Mouse (Mus musculus) cerebellum, postnatal 14 days (tissue): ENCODE data around the gene Hepacam.

Experiments
- DNase-seq, 2 experiments: peaks; one replicate each; pipeline ENCODE4 v3.0.0; 2021; ENCODE audit warnings: mixed read lengths in 2 of 2

Gene Hepacam

DNA sequence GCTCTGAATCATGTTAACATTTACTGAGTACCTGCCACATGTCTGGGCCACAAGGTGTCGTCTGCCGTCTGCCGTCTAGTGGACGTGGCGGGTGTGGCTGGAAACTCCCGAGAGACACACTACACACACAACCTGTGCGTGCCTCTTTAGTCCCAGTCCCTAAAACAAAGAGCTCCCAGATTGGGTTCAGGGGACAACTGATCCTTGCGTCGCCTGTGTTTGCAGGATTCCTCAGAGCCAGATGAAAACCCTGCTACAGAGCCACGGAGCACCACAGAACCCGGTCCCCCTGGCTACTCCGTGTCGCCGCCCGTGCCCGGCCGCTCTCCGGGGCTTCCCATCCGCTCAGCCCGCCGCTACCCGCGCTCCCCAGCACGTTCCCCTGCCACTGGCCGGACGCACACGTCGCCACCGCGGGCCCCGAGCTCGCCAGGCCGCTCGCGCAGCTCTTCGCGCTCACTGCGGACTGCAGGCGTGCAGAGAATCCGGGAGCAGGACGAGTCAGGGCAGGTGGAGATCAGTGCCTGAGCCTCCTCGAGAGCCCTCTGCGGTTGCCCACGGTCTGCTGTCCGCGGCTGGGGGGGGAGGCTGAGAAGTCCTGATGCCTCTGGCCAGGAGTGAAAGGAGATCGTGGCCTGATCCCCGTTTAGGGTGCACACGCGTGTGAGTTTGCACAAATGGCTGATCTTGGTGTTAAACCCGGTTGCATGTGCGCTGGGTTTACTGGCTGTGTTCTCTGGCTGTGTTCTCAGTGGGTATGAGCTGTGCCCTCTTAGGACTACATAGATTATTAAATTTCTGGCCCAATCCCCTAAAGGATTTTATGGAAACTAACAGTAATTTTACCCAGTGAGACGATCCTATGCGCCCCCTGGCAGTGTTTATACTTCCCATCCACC is 17.4 kb downstream of the Hepacam start:
- peak; percentile 17 to 24 for DNase-seq

DNA sequence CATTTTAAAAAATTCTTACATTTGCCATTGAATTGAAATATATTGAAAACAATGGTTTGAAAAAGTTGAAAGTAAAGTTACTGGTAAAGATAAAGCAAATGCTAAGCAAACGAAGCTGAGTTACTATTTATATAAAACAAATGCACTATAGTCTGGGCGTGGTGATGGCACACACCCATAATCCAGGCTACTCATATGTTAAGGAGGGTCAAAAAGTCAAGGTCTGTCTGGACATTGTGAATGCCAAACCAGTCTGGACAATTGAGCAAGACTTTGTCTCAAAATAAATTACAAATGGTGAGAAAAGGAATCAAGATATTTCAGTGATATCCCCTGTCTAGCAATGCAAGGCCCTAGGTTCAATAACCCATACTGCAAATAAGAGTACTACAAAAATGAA is 23.7 kb downstream of the Hepacam start:
- no peak for DNase-seq

DNA sequence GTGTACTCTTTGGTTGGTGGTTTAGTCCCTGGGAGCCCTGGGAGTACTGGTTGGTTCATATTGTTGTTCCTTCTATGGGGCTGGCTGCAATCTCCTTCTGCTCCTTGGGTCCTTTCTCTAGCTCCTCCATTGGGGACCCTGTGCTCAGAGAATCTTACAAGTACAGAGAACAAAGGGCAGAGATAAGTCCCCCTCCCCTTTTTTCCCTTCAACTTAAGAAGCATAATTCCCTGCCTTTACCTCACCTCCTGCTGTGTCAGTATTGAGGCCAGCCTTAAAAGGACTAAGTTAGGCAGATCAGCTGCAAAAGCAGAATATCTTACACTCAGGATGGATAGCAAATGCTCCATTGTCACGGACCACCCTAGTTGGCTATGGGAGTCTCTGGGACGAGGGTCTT is 24.9 kb downstream of the Hepacam start:
- DNase-seq, result no peak

- no peak for DNase-seq
Measured at GRCm38 (mm10) chr9:37393482-37394131, 26.5 kb downstream of the Hepacam start.

- DNase-seq, result no peak
Measured at GRCm38 (mm10) chr9:37400585-37400984, 33.4 kb downstream of the Hepacam start.

DNA sequence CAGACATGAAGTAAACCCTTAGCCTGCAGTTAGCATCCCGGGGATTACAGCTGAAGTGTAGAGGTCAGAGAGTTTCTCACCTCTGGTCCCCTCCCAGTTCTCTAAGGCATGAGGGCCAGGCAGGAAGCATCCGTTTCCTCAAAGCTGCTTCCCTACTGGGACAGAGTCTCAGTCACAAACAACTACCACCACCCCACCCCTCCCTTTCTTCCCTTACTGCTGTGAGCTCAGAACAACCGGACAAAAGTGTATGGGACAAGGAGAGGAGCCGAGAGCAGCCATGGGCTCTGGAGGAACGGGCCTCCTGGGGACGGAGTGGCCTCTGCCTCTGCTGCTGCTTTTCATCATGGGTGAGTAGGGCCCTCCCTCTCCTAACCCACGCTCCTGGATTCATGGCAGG is 34.7 kb downstream of the Hepacam start, which contains the start of gene Robo4:
TSS of gene Robo4 (plus strand) at position 96 of the 400 bp plus-strand sequence.
- no peak for DNase-seq

GRCm38 (mm10) chr9:37402501-37402900 is 35.4 kb downstream of the Hepacam start:
- no peak for DNase-seq

DNA sequence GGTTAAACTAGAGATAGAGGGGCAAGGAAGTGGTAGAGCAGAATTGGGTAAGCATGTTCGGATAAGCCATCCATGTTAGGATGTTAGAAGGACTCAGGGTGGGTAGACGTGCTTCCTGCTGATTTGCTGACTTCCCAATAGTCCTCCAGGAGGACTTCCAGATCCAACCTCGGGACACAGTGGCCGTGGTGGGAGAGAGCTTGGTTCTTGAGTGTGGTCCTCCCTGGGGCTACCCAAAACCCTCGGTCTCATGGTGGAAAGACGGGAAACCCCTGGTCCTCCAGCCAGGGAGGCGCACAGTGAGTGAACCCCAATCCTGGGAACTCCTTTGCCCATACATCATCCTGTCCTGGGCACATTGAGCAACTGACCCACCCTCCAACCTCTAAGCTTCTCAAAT is 35.9 kb downstream of the Hepacam start:
- DNase-seq, result no peak

- DNase-seq, result peak; percentile 54
Measured at GRCm38 (mm10) chr9:37406372-37406771, 39.2 kb downstream of the Hepacam start.

GRCm38 (mm10) chr9:37407850-37408502 is 40.8 kb downstream of the Hepacam start:
- peak in 1 of 2 experiments; percentile 28 for DNase-seq

- no peak for DNase-seq
Measured at GRCm38 (mm10) chr9:37409698-37410445, 42.7 kb downstream of the Hepacam start.

DNA sequence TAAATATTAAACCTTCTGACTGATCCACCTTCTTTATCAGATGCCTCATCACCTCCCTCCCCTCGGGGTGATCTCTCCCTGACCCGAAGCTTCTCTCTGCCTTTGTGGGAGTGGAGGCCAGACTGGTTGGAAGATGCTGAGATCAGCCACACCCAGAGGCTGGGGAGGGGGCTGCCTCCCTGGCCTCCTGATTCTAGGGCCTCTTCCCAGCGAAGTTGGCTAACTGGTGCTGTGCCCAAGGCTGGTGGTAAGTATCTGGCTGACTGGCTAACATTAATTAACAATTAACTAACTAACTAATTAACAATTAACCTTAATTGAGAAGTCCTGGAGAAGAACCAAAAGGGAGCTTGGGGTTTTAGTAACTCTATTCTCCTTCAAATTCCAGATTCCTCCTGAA is 45.8 kb downstream of the Hepacam start:
- no peak for DNase-seq

DNA sequence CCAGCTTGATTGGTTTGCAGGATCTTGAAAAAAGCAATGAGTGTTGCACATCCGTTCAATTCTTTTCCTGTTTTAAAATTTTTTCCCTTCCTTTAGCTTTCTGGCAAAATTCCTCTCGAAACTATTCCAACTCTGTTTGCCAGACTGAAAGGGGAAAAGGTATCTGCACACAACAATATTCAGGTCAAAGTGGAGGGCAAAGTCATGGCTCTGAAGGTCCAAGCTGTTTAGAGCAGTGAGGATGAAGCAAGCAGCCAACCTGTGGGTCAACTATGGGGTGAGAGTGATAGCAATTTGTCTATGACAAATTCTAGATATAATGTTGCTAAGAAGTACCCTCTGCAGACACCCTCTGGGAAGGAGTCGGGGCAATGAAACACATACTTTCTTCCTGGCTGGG is 47.5 kb downstream of the Hepacam start:
- no peak for DNase-seq

GRCm38 (mm10) chr9:37418791-37419190 is 51.6 kb downstream of the Hepacam start:
- peak; percentile 59 to 68 for DNase-seq

GRCm38 (mm10) chr9:37420676-37421075 is 53.5 kb downstream of the Hepacam start:
- DNase-seq, result peak; percentile 77 to 79

- no peak for DNase-seq
Measured at GRCm38 (mm10) chr9:37421239-37421638, 54.1 kb downstream of the Hepacam start.

DNA sequence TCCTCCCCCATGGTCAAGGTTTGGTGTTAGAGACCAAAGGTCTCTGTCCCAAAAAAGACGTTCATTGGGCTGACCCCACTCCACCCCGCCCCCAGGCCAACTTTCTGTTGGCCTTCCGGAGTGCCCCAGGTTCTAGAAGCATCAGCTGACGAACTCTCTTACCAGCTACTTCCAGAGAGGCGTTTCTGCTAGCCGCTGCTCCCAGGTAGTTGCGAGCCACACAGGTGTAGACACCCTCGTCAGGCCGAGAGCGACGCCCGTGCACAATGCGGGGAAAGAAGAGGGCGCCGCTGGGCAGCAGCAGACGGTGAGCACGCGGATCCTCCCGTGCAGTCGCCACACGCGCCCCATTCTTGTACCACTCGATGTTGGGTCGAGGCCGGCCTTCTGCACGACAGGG is 62.2 kb downstream of the Hepacam start:
- no peak for DNase-seq

GRCm38 (mm10) chr9:37430582-37430981 is 63.4 kb downstream of the Hepacam start:
- peak; percentile 93 to 96 for DNase-seq

DNA sequence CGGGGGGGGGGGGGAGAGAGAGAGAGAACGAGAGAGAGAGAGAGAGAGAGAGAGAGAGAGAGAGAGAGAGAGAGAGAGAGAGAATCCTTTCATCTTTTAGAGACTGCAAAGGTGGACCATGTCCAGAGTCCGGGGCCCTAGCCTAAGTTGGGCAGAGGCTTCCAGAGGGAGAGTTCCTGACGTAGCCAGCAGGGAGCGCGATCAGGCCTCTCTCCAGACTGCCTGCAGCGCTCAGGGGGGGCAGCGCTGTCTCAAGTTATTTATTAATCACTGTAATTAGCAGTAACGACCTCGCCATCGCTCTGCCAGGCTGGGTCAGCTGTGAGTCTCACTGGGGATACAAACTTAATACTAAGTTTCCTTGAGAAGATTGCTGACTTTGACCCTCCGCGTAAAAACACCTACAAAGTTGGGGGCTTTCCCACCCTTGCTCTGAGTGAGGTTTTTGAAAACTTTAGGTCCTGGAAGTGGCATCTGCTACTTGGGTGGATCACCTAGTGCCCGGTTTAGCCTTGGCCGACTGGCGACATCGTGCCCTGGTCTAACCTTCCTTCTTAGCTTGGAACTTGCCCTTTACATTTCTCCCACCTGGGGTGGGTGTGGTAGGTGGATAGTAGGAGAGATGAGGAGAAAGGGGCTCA is 65.0 kb downstream of the Hepacam start:
- DNase-seq, result peak in 1 of 2 experiments; percentile 57

- no peak for DNase-seq
Measured at GRCm38 (mm10) chr9:37432720-37433421, 65.7 kb downstream of the Hepacam start, which contains the start of gene Robo3. Robo3 (minus strand) TSS chr9:37433246.

GRCm38 (mm10) chr9:37433823-37434560 is 66.8 kb downstream of the Hepacam start:
- DNase-seq, result no peak
